9 mouse cellular contexts compared by ENCODE assay signal in the genomic region with DNA sequence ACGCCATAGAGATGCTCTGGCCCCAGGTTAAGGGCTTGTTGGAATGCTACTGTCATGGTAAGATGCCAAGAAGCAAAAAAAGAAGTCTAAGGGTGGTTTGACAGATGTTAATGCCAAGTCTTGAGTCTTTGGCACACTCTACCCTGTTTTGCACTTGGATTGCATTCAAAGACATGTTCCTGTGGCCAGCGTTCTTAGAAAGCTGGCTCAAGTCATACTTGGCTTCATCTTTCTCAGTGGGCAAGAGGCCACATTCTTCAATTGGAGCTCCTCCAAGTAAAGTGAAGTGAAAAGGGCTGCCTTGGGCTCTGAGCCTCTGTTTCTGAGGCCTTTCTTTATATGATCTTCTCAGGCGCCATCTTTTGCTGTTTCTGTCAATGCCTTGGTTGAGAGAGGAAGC. TPM values are rescaled to one million over a fixed set of nuclear protein-coding genes. Genes with fewer than 3 reads are reported as not detected.
DNase-seq lines count a peak whose midpoint lies in the region; ATAC-seq and TF ChIP-seq lines count a peak whose summit lies in the region.
"Had no signal": no experiment of that assay in that cellular context is flagged by ENCODE, and none has a peak within 500 bp of the region (broad histone marks: within the 10 kb centered on the region; RNA-seq: fewer than 3 reads in every experiment).

No protein-coding gene starts in this region.

- DNase-seq in forebrain, embryonic 11.5 days (ENCODE audit: low spot score) = no peak
- DNase-seq in kidney, postnatal 10 days = peak; percentile 71
- DNase-seq in lung, postnatal 14 days = peak; percentile 81
- no peak for DNase-seq in midbrain, embryonic 11.5 days (ENCODE audit: low spot score, missing footprints)
- DNase-seq: liver, embryonic 13.5 days had no signal

- no peak overlapping the region for H3K4me3 ChIP-seq in forebrain, embryonic 15.5 days
- no peak overlapping the region for H3K4me3 ChIP-seq in forebrain, embryonic 11.5 days (ENCODE audit: low read depth, low read length)
- no peak overlapping the region for H3K4me3 ChIP-seq in C2C12 (ENCODE audit: insufficient read depth, poor library complexity, severe bottlenecking)
- no peak overlapping the region for H3K4me3 ChIP-seq in forebrain, embryonic 16.5 days (replicated peaks; ENCODE audit: low read length)
- H3K4me3 ChIP-seq in midbrain, embryonic 11.5 days (ENCODE audit: low read depth, low read length) = no peak overlapping the region
- no peak overlapping the region for H3K4me3 ChIP-seq in liver, embryonic 12.5 days
- H3K4me3 ChIP-seq: liver, embryonic 13.5 days had no signal

- 51% methylated on average over 3 of the region's 3 CpGs for WGBS in forebrain, embryonic 15.5 days
- 89% methylated on average over 3 of the region's 3 CpGs for WGBS in forebrain, embryonic 11.5 days
- WGBS in forebrain, embryonic 16.5 days = 40% methylated on average over 3 of the region's 3 CpGs
- WGBS in midbrain, embryonic 11.5 days = 92% methylated on average over 3 of the region's 3 CpGs
- 80% methylated on average over 3 of the region's 3 CpGs for WGBS in liver, embryonic 12.5 days (ENCODE audit: insufficient replicate concordance)

- no peaks in the 10 kb centered on the region for H3K27me3 ChIP-seq in forebrain, embryonic 15.5 days
- H3K27me3 ChIP-seq in forebrain, embryonic 11.5 days (ENCODE audit: control insufficient read depth, insufficient read depth, low read length) = no peaks in the 10 kb centered on the region
- H3K27me3 ChIP-seq in C2C12 (ENCODE audit: control insufficient read depth, insufficient read depth, insufficient read length) = no peaks in the 10 kb centered on the region
- no peaks in the 10 kb centered on the region for H3K27me3 ChIP-seq in forebrain, embryonic 16.5 days (replicated peaks; ENCODE audit: control insufficient read depth, insufficient read depth, low read length)
- H3K27me3 ChIP-seq in midbrain, embryonic 11.5 days (ENCODE audit: control insufficient read depth, insufficient read depth, low read length) = no peaks in the 10 kb centered on the region
- no peaks in the 10 kb centered on the region for H3K27me3 ChIP-seq in liver, embryonic 12.5 days (replicated peaks)
- H3K27me3 ChIP-seq: liver, embryonic 13.5 days had no signal

- H3ac ChIP-seq in C2C12 (ENCODE audit: control insufficient read depth, insufficient read length, low read depth) = no peak overlapping the region

- H3K79me2 ChIP-seq in C2C12 (ENCODE audit: control insufficient read depth, insufficient read depth) = no peaks in the 10 kb centered on the region

- peak; percentile 72 for ATAC-seq in forebrain, embryonic 15.5 days (replicated peaks)
- no peak for ATAC-seq in forebrain, embryonic 11.5 days (replicated peaks; ENCODE audit: low FRiP score)
- peak; percentile 71 for ATAC-seq in forebrain, embryonic 16.5 days
- no peak for ATAC-seq in midbrain, embryonic 11.5 days (ENCODE audit: low FRiP score)
- no peak for ATAC-seq in liver, embryonic 12.5 days

- TF ChIP-seq CTCF in C2C12 (IDR thresholded peaks at IDR 0.05; ENCODE audit: control insufficient read depth, insufficient read depth, insufficient read length) = no peak

- H3K36me3 ChIP-seq in forebrain, embryonic 15.5 days = no peaks in the 10 kb centered on the region
- no peaks in the 10 kb centered on the region for H3K36me3 ChIP-seq in forebrain, embryonic 11.5 days (ENCODE audit: control insufficient read depth, insufficient read depth, low read length)
- no peaks in the 10 kb centered on the region for H3K36me3 ChIP-seq in C2C12 (ENCODE audit: control insufficient read depth, insufficient read depth)
- no peaks in the 10 kb centered on the region for H3K36me3 ChIP-seq in forebrain, embryonic 16.5 days (ENCODE audit: control insufficient read depth, insufficient read depth)
- H3K36me3 ChIP-seq in midbrain, embryonic 11.5 days (ENCODE audit: control insufficient read depth, insufficient read depth, low read length) = no peaks in the 10 kb centered on the region
- no peaks in the 10 kb centered on the region for H3K36me3 ChIP-seq in liver, embryonic 12.5 days
- H3K36me3 ChIP-seq: liver, embryonic 13.5 days had no signal

- no peaks in the 10 kb centered on the region for H3K9me3 ChIP-seq in forebrain, embryonic 15.5 days
- no peaks in the 10 kb centered on the region for H3K9me3 ChIP-seq in forebrain, embryonic 11.5 days (ENCODE audit: control insufficient read depth, low read length)
- no peaks in the 10 kb centered on the region for H3K9me3 ChIP-seq in forebrain, embryonic 16.5 days (ENCODE audit: control insufficient read depth, low read length)
- H3K9me3 ChIP-seq in midbrain, embryonic 11.5 days (ENCODE audit: control insufficient read depth, low read length) = no peaks in the 10 kb centered on the region
- H3K9me3 ChIP-seq in liver, embryonic 12.5 days (replicated peaks) = no peaks in the 10 kb centered on the region
- H3K9me3 ChIP-seq: liver, embryonic 13.5 days had no signal

- H3K4me2 ChIP-seq in forebrain, embryonic 15.5 days (replicated peaks) = no peak overlapping the region
- no peak overlapping the region for H3K4me2 ChIP-seq in forebrain, embryonic 11.5 days (ENCODE audit: low read depth, low read length, severe bottlenecking)
- H3K4me2 ChIP-seq in forebrain, embryonic 16.5 days (ENCODE audit: low read length) = no peak overlapping the region
- H3K4me2 ChIP-seq in midbrain, embryonic 11.5 days = no peak overlapping the region
- H3K4me2 ChIP-seq in liver, embryonic 12.5 days = no peak overlapping the region
- H3K4me2 ChIP-seq: liver, embryonic 13.5 days had no signal

- peak overlapping the region; percentile 70 for H3K27ac ChIP-seq in forebrain, embryonic 15.5 days (replicated peaks)
- no peak overlapping the region for H3K27ac ChIP-seq in forebrain, embryonic 11.5 days (ENCODE audit: low read depth, low read length)
- H3K27ac ChIP-seq in forebrain, embryonic 16.5 days (ENCODE audit: low read length) = no peak overlapping the region
- H3K27ac ChIP-seq in midbrain, embryonic 11.5 days (ENCODE audit: low read depth, low read length) = no peak overlapping the region
- no peak overlapping the region for H3K27ac ChIP-seq in liver, embryonic 12.5 days
- H3K27ac ChIP-seq: liver, embryonic 13.5 days had no signal

- H3K4me1 ChIP-seq in forebrain, embryonic 15.5 days = peaks cover 13% of the 10 kb centered on the region
- H3K4me1 ChIP-seq in forebrain, embryonic 11.5 days (replicated peaks; ENCODE audit: control insufficient read depth, insufficient read depth, low read length) = no peaks in the 10 kb centered on the region
- H3K4me1 ChIP-seq in forebrain, embryonic 16.5 days (replicated peaks; ENCODE audit: control insufficient read depth, insufficient read depth, low read length) = peaks cover 4% of the 10 kb centered on the region
- H3K4me1 ChIP-seq in midbrain, embryonic 11.5 days (ENCODE audit: control insufficient read depth, insufficient read depth, low read length) = no peaks in the 10 kb centered on the region
- H3K4me1 ChIP-seq in liver, embryonic 12.5 days = no peaks in the 10 kb centered on the region
- H3K4me1 ChIP-seq: liver, embryonic 13.5 days had no signal

- H3K9ac ChIP-seq in forebrain, embryonic 15.5 days (replicated peaks) = no peak overlapping the region
- H3K9ac ChIP-seq in forebrain, embryonic 11.5 days (ENCODE audit: low read length) = no peak overlapping the region
- H3K9ac ChIP-seq in forebrain, embryonic 16.5 days (replicated peaks; ENCODE audit: low read depth, low read length) = no peak overlapping the region
- no peak overlapping the region for H3K9ac ChIP-seq in midbrain, embryonic 11.5 days (ENCODE audit: low read length)
- H3K9ac ChIP-seq in liver, embryonic 12.5 days = no peak overlapping the region
- H3K9ac ChIP-seq: liver, embryonic 13.5 days had no signal

- H3K79me3 ChIP-seq in C2C12 (ENCODE audit: low read depth) = no peaks in the 10 kb centered on the region

TF ChIP-seq in C2C12, 6 proteins besides CTCF, POLR2A, EP300 and RAD21:
- TF ChIP-seq FOSL1 (IDR thresholded peaks at IDR 0.05; ENCODE audit: insufficient read depth, low read length, poor library complexity, severe bottlenecking) = no peak
- peak; percentile 11 for TF ChIP-seq MYOD1 (IDR thresholded peaks at IDR 0.05; ENCODE audit: control insufficient read depth, insufficient read length, low read depth)

RNA-seq across cellular contexts. Expression of a gene that starts 17.3 kb away (rescaled TPM):
- 19.2 and 19.7 TPM in 2 replicates for polyA plus RNA-seq in forebrain, embryonic 15.5 days (2015; fragmentation: Nextera tagmentation; extraction: Ambion mirVana)
- 12.1 and 12.2 TPM in 2 replicates for polyA plus RNA-seq in forebrain, embryonic 11.5 days (2014; fragmentation: Nextera tagmentation; extraction: Ambion mirVana)
- polyA plus RNA-seq in C2C12 (2012; fragmentation: generic; extraction: Trizol) = under 0.01 TPM
- 16.1 and 22.4 TPM in 2 replicates for polyA plus RNA-seq in forebrain, embryonic 16.5 days (2015; fragmentation: Nextera tagmentation; extraction: Ambion mirVana)
- polyA plus RNA-seq in midbrain, embryonic 11.5 days (2014; fragmentation: Nextera tagmentation; extraction: Ambion mirVana) = 12.7 and 14.1 TPM in 2 replicates
- 0.10 and 0.22 TPM in 2 replicates for polyA plus RNA-seq in liver, embryonic 12.5 days (2016; fragmentation: Nextera tagmentation; extraction: Ambion mirVana)

Comparison
In these comparisons a context has a peak if more than half of its experiments do, and no peak if none do; other contexts are left out.
1. ATAC-seq: peak in forebrain, embryonic 15.5 days (single experiment) and forebrain, embryonic 16.5 days (single experiment); none in forebrain, embryonic 11.5 days (single experiment), midbrain, embryonic 11.5 days (single experiment) and liver, embryonic 12.5 days (single experiment).
2. DNase-seq: peak in kidney, postnatal 10 days (single experiment) and lung, postnatal 14 days (single experiment); none in forebrain, embryonic 11.5 days (single experiment) and midbrain, embryonic 11.5 days (single experiment).
3. RNA of a gene that starts 17.3 kb away (polyA plus RNA-seq): 16.1 to 22.4 TPM in forebrain, embryonic 16.5 days, 19.2 to 19.7 TPM in forebrain, embryonic 15.5 days, 12.7 to 14.1 TPM in midbrain, embryonic 11.5 days and 12.1 to 12.2 TPM in forebrain, embryonic 11.5 days; 0.10 to 0.22 TPM in liver, embryonic 12.5 days and under 0.01 TPM in C2C12 (single experiment); every median in the first group is over 10 times any median in the second.